Mouse (Mus musculus) neural tube, embryonic 11.5 days (tissue): ENCODE results near the gene Tsnaxip1. TPM values are rescaled to one million over a fixed set of nuclear protein-coding genes. Genes with fewer than 3 reads are reported as not detected.

Source experiments
- ATAC-seq: fragments of 200-750 bp; cut with Nextera tagmentation; 2 replicates; pipeline ENCODE4 v1.8.0; 2017; ENCODE audit warnings: moderate number of reproducible peaks, mild to moderate bottlenecking, moderate TSS enrichment, moderate library complexity; ENCODE audit not compliant: insufficient read depth, low FRiP score, low TSS enrichment
- DNase-seq: peaks from one replicate; pipeline ENCODE4 v3.0.0-alpha.2; 2015; ENCODE audit warnings: low spot score
- H3K27ac ChIP-seq: fragments of 300-500 bp; sonication (generic); 2 replicates; pipeline ENCODE4 v1.5.1; 2014; ENCODE audit warnings: low read depth, mild to moderate bottlenecking, low read length
- H3K27me3 ChIP-seq: fragments of 300-500 bp; sonication (generic); 2 replicates; pipeline ENCODE4 v1.6.1; 2014; ENCODE audit warnings: mild to moderate bottlenecking, low read length, mixed read lengths; ENCODE audit not compliant: control insufficient read depth, insufficient read depth
- H3K36me3 ChIP-seq: fragments of 300-500 bp; sonication (generic); 2 replicates; pipeline ENCODE4 v1.6.1; 2014; ENCODE audit warnings: mild to moderate bottlenecking, low read length, moderate library complexity, mixed read lengths; ENCODE audit not compliant: control insufficient read depth, insufficient read depth
- H3K4me1 ChIP-seq: fragments of 300-500 bp; sonication (generic); 2 replicates; pipeline ENCODE4 v1.6.1; 2014; ENCODE audit warnings: low read length, mixed read lengths; ENCODE audit not compliant: control insufficient read depth, insufficient read depth
- H3K4me2 ChIP-seq: fragments of 300-500 bp; sonication (generic); 2 replicates; pipeline ENCODE4 v1.6.1; 2014; ENCODE audit warnings: low read depth, mild to moderate bottlenecking, moderate library complexity
- H3K4me3 ChIP-seq: fragments of 300-500 bp; sonication (generic); 2 replicates; pipeline ENCODE4 v1.5.1; 2014; ENCODE audit warnings: low read depth, low read length
- H3K9ac ChIP-seq: fragments of 300-500 bp; sonication (generic); 2 replicates; pipeline ENCODE4 v1.6.1; 2014; ENCODE audit warnings: mild to moderate bottlenecking, low read length
- H3K9me3 ChIP-seq: fragments of 300-500 bp; sonication (generic); 2 replicates; pipeline ENCODE4 v1.6.1; 2016; ENCODE audit warnings: low read length; ENCODE audit not compliant: control insufficient read depth
- WGBS: fragments of 180-500 bp; shearing (Covaris S2); extraction: QIAGEN DNeasy Blood & Tissue Kit; methylation state at CpG from one replicate; pipeline ENCODE4 v1.1.7; 2014; 5-methylcytosine and 5-hydroxymethylcytosine counted together
- polyA plus RNA-seq: library from polyadenylated mRNA; unstranded; fragments of >200 nt; fragmentation: Nextera tagmentation; extraction: Ambion mirVana; gene quantifications from 2 replicates; pipeline ENCODE4 v1.2.1, GENCODE M21; 2014

The Tsnaxip1 gene
- polyA plus RNA-seq, 1 experiment from 2014 or later: 0.24 TPM

- H3K4me1 ChIP-seq: peaks cover 34% of the 10 kb centered on the region
- no peaks in the 10 kb centered on the region for H3K27me3 ChIP-seq
- under 1% methylated on average over 47 of the region's 59 CpGs for WGBS
- H3K9ac ChIP-seq: peak within 1 kb of the TSS; percentile 96
- no peaks in the 10 kb centered on the region; the same call in 1 of the 2 replicates for H3K36me3 ChIP-seq
- H3K4me2 ChIP-seq: peak within 1 kb of the TSS; percentile 90
- H3K9me3 ChIP-seq: no peaks in the 10 kb centered on the region
- H3K4me3 ChIP-seq: peak within 1 kb of the TSS; percentile 97
- DNase-seq (peak; percentile 96), ATAC-seq (peak; percentile 95)
- H3K27ac ChIP-seq: peak within 1 kb of the TSS; percentile 86
Measured at GRCm38 (mm10) chr8:105860143-105860981, 32.8 kb downstream of the Tsnaxip1 start, which contains the start of gene Nutf2. Gene Nutf2 (plus strand): TSS chr8:105860580.

GRCm38 (mm10) chr8:105861951-105862350 lies 34.4 kb downstream of the Tsnaxip1 start:
- Histone ChIP-seq H3K4me3 (peak overlapping the region; percentile 97), H3K27me3 (no peaks in the 10 kb centered on the region), H3K27ac (no peak overlapping the region), H3K4me2 (peak overlapping the region; percentile 90), H3K4me1 (peaks cover 24% of the 10 kb centered on the region), H3K9me3 (no peaks in the 10 kb centered on the region), H3K9ac (peak overlapping the region; percentile 96), H3K36me3 (peaks cover 2% of the 10 kb centered on the region; the same call in 1 of the 2 replicates)
- 5% methylated on average over 1 of the region's 1 CpGs for WGBS
- ATAC-seq: no peak
- DNase-seq: no peak

GRCm38 (mm10) chr8:105866364-105867029 lies 39.0 kb downstream of the Tsnaxip1 start:
- DNase-seq (no peak), ATAC-seq (no peak)
- Histone ChIP-seq H3K4me1 (peaks cover 10% of the 10 kb centered on the region), H3K36me3 (peaks cover 12% of the 10 kb centered on the region; the same call in 1 of the 2 replicates), H3K4me3 (no peak overlapping the region), H3K27me3 (no peaks in the 10 kb centered on the region), H3K9ac (no peak overlapping the region), H3K4me2 (no peak overlapping the region), H3K27ac (no peak overlapping the region), H3K9me3 (no peaks in the 10 kb centered on the region)
- 88% methylated on average over 6 of the region's 6 CpGs for WGBS

- Histone ChIP-seq H3K9ac (no peak overlapping the region), H3K4me2 (no peak overlapping the region), H3K36me3 (peaks cover 19% of the 10 kb centered on the region), H3K9me3 (no peaks in the 10 kb centered on the region), H3K4me3 (no peak overlapping the region), H3K27ac (no peak overlapping the region), H3K27me3 (no peaks in the 10 kb centered on the region), H3K4me1 (no peaks in the 10 kb centered on the region)
- no peak for ATAC-seq
- DNase-seq: no peak
- WGBS: 90% methylated on average over 6 of the region's 6 CpGs
Measured at GRCm38 (mm10) chr8:105874301-105874700, 46.8 kb downstream of the Tsnaxip1 start.

- H3K4me2 ChIP-seq: peak within 1 kb of the TSS; percentile 76
- DNase-seq (peak; percentile 85), ATAC-seq (peak; percentile 83)
- no peak within 1 kb of the TSS for H3K27ac ChIP-seq
- peak within 1 kb of the TSS; percentile 94 for H3K9ac ChIP-seq
- peaks cover 27% of the 10 kb centered on the region for H3K36me3 ChIP-seq
- H3K4me1 ChIP-seq: peaks cover 10% of the 10 kb centered on the region
- under 1% methylated on average over 45 of the region's 45 CpGs for WGBS
- H3K27me3 ChIP-seq: no peaks in the 10 kb centered on the region
- H3K4me3 ChIP-seq: peak within 1 kb of the TSS; percentile 95
- no peaks in the 10 kb centered on the region for H3K9me3 ChIP-seq
Measured at GRCm38 (mm10) chr8:105880754-105881520, 53.4 kb downstream of the Tsnaxip1 start, which contains the start of gene Edc4. Gene Edc4 (plus strand): TSS chr8:105880881.

DNA sequence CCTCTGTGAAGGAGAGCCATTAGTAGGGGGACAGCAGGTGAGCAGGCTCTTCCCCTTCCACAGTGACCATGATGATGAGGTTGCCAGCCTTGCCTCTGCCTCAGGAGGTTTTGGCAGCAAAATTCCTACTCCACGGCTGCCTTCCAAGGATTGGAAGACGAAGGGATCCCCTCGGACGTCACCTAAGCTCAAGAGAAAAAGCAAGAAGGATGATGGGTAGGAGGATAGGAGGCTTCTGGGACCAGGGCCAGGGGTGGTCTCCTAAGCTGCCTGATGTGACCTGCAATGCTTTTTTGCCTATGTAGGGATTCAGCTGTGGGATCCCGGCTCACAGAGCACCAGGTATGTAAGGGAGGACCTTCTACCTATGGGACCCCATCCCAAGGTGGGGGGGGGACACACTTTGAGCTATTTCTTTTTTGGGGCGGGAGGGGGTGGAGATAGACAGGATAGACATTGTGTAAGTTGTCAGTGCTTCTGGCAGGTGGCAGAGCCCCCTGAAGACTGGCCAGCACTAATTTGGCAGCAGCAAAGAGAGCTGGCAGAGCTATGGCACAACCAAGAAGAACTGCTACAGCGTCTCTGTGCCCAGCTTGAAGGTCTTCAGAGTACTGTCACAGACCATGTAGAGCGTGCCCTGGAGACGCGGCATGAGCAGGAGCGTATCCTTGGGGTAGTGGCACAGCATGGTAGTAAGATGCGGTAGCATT lies 62.4 kb downstream of the Tsnaxip1 start:
- ATAC-seq (no peak), DNase-seq (no peak)
- no peak overlapping the region for H3K27ac ChIP-seq
- no peak overlapping the region for H3K4me2 ChIP-seq
- no peaks in the 10 kb centered on the region for H3K27me3 ChIP-seq
- H3K4me3 ChIP-seq: no peak overlapping the region
- no peaks in the 10 kb centered on the region for H3K9me3 ChIP-seq
- H3K9ac ChIP-seq: no peak overlapping the region
- peaks cover 3% of the 10 kb centered on the region; the same call in 1 of the 2 replicates for H3K4me1 ChIP-seq
- peaks cover 51% of the 10 kb centered on the region for H3K36me3 ChIP-seq
- WGBS: 93% methylated on average over 12 of the region's 12 CpGs

- Histone ChIP-seq H3K9ac (no peak overlapping the region), H3K9me3 (no peaks in the 10 kb centered on the region), H3K4me1 (peaks cover 3% of the 10 kb centered on the region; the same call in 1 of the 2 replicates), H3K27me3 (no peaks in the 10 kb centered on the region), H3K36me3 (peaks cover 42% of the 10 kb centered on the region), H3K4me3 (no peak overlapping the region), H3K4me2 (no peak overlapping the region), H3K27ac (no peak overlapping the region)
- DNase-seq (no peak), ATAC-seq (no peak)
- WGBS: 83% methylated on average over 6 of the region's 6 CpGs
Measured at GRCm38 (mm10) chr8:105890870-105891269, 63.3 kb downstream of the Tsnaxip1 start.

- H3K36me3 ChIP-seq: peaks cover 32% of the 10 kb centered on the region
- H3K4me3 ChIP-seq: no peak overlapping the region
- ATAC-seq: no peak
- H3K9me3 ChIP-seq: no peaks in the 10 kb centered on the region
- no peak overlapping the region for H3K9ac ChIP-seq
- DNase-seq: no peak
- H3K27me3 ChIP-seq: no peaks in the 10 kb centered on the region
- WGBS: 87% methylated on average over 6 of the region's 6 CpGs
- no peak overlapping the region for H3K4me2 ChIP-seq
- H3K27ac ChIP-seq: no peak overlapping the region
- peaks cover 3% of the 10 kb centered on the region; the same call in 1 of the 2 replicates for H3K4me1 ChIP-seq
Measured at GRCm38 (mm10) chr8:105892432-105892831, 64.9 kb downstream of the Tsnaxip1 start.
